Mouse (Mus musculus) kidney, adult 2 months (tissue): ENCODE results near the gene Fam19a2.

Source experiments
- CTCF ChIP-seq: fragments of 200-500 bp; conservative IDR thresholded peaks from 2 replicates; pipeline ENCODE4 v1.5.1; 2011; ENCODE audit warnings: low read depth, mild to moderate bottlenecking, control low read depth, low read length, moderate library complexity, mixed read lengths; ENCODE audit not compliant: insufficient read depth, insufficient read length
- POLR2A ChIP-seq: fragments of 200-500 bp; IDR thresholded peaks from one replicate; pipeline ENCODE4 v1.6.1; 2011; ENCODE audit warnings: low read depth, low read length, control low read depth

GRCm38 (mm10) chr10:123520613-123521012 is 256.8 kb downstream of the Fam19a2 start:
- TF ChIP-seq CTCF = no peak
- TF ChIP-seq POLR2A = no peak
